Mouse (Mus musculus) heart, adult 9 months (tissue): ENCODE results near the gene Ntm.

Source experiments
- DNase-seq, 2 experiments: peaks; one replicate each; pipeline ENCODE4 v3.0.0; 2022; ENCODE audit warnings: low spot score in 2 of 2

Ntm gene

DNA sequence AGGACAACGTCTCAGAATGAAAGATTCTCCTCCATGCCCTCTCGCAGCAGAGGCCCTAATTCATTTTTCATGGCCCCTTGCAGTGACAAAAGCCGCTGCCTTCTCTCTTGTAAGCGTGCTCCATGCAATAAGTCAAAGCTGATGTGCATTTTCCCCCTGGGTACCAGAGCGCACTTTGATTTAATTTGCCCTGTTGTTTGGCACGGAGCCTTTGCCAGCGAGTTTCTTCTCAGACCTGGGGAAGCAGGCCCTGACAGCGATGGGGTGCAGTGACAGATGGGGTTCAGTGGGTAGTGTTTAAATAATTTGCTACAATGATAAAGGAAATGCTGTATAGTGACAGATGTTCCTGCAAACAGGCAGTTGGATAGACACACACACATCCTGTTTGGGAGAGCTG is 904.1 kb downstream of the Ntm start:
- DNase-seq, result no peak

- DNase-seq, result no peak
Measured at GRCm38 (mm10) chr9:29055637-29056036, 907.3 kb downstream of the Ntm start.

- DNase-seq, result no peak
Measured at GRCm38 (mm10) chr9:29036466-29036865, 926.5 kb downstream of the Ntm start.

GRCm38 (mm10) chr9:29036058-29036457 is 926.9 kb downstream of the Ntm start:
- no peak for DNase-seq

DNA sequence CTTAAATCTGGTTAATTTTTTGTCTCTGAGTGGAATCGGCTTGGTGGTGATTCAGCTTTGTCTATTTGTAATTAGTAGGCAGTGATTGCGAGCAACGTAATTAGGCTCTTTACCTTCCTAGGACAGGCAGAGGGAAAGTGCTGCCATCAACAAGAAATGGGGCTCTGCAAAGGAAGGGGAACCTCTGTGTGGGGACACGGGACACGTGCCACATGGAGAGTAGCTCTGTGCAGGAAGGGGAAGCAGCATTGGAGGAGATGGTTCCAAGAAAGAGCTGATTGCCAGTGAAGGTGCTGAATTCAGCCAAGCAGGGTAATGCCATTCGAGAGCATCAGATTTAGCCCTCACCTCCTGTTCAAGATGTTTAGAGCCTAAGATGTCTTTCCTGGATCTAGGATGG is 936.5 kb downstream of the Ntm start:
- no peak for DNase-seq

DNA sequence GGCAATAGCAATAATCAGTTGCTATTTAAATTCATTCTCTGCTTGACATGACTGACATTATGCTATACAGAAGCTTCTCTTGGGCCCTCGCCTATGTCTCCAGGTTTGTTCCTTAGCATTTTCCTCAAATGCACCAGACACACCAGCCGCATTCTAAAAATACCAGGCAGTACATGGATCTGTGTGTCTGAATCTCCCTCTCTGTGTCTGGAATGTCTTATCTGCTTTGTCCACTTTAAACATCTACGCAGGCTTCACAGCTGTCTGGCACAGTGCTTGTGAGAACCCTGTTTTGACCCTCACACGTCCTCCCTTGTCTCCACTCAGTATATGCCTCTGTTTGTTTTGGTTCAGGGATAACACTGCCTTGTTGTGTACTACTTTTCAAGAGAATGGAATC is 937.3 kb downstream of the Ntm start:
- DNase-seq, result peak in 1 of 2 experiments; percentile 19

DNA sequence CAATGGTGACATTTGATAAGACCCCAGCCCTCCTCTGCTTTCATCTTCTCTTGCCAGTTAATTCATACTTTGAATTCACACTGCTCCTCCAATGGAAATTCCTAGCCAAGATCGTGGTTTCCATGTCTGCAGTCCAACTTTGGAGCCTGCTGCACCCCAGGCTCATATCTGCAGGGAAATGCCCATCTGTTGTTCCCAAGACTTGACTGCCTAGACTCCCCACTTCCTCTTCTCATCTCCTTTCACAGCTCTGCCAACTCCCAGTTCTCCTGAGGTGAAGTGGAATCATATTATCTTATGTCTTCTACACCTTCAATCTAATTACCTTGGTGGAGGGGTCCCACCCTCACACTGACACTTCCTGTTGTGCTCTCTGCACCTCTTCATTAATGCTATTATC is 937.8 kb downstream of the Ntm start:
- no peak for DNase-seq

DNA sequence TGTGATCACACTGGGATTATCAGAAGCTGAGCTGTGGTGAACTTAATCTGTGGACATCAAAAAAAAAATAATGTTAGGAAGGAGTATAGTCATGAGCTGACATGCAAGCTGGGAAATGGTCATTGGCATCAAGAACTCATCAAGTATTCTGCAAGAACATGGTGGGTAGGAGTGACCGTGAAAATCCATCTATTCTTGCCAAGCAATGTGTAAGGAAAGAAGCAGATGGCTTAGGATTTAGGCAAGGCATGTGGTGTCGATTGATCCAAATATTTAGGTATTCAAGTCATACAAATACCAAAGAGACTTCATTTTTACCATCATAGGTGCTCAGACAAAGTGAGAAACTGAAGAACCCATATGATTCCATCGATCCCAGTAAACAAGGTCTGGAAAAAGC is 946.1 kb downstream of the Ntm start:
- no peak for DNase-seq

DNA sequence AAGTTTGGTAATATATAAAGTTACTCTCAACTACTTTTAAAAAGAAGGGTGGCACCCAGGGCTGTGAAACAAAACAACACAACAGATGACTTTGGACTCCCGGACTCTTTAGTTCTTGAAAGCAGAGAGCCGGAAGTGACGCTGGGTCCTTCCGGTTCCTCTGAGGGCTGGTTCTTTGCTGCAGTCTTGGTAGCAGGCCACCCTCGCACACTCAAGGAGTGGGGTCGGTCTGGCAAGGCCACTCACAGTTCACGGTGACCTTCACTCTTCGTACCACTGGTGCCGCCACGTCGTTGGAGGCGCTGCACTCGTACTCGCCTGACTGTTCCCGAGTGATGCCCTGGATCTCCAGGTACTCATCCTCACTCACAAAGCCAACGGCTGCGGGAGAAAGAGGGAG is 949.1 kb downstream of the Ntm start:
- no peak for DNase-seq

- no peak for DNase-seq
Measured at GRCm38 (mm10) chr9:29012541-29012940, 950.4 kb downstream of the Ntm start.

GRCm38 (mm10) chr9:29011476-29011875 is 951.5 kb downstream of the Ntm start:
- DNase-seq, result no peak

DNA sequence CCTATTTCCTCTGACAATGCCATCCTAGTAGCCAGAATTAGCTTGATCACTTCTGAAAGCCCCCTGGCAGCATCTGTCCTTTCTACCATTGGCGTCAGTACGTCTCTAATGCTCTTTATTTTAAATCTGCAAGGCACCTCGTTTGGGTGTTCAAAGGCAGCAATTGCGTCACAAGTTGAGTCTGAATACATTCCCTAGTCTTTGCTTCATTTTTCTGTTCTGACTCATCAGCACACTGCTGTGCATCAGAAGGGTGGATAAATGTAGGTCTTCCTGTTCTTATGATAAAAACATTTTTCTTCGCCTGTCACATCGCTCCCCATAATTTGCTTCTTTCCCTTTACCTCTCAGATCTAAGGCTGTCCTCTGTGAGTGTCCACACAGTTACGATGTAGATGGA is 958.4 kb downstream of the Ntm start:
- no peak for DNase-seq

DNA sequence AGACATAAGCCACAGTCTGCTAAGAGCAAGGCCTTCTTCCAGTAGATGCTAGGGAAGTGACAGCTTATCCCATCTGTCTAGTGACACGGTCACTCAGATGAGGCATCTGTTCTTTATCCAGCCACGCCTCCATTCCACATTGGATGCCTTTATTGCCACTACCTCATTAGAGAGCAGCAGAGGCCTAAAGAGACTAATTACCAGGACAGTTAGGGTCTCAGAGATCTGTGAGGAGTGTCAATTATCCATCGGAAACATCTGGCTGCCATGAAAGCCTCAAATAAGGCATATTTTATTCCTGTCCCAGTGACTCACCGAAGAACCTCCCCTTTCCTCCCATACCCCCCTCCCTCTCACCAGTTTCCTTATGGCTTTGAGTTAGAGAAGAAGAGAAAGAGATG is 963.0 kb downstream of the Ntm start:
- DNase-seq, result no peak

DNA sequence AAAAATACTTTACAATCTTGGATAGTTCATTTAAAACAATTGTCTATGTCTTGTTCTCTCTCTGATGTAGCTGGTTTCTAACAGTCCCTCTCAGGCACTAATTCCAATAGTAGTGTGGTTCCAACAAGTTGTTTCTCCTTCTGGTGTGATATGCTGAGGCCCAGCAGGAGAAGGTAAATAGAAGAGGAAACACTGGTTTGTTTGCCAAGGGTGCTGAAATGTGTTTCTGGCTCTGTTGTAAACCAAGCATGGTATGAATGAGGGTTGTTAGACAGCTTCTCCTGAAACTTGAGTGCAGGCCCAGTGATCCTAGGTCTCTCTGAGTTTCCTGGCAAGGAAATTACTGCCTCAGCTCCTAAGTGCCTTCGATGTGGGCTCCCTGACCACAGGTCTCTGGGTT is 985.7 kb downstream of the Ntm start:
- DNase-seq, result no peak

DNA sequence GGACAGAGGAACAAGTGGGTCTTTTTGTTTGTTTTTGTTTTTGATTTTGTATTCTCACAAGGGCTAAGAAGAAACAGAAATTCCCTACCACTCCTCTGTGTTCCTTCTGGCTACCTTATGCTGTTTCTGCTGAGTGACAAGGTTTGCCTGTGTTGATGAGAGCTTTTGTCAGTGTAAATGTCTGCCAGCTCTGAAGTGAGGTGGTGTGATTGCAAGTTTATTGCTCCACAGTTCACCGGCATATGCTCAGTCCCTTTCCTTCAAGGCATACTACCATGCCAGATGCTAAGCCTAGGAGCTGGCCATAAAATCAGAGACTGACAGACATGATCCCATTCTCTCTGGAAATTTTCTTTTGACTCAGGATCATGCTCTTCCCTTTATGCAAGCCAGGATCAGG is 993.5 kb downstream of the Ntm start:
- DNase-seq, result no peak
